Comparison of ENCODE assay signal across 11 mouse cellular contexts in the genomic region with DNA sequence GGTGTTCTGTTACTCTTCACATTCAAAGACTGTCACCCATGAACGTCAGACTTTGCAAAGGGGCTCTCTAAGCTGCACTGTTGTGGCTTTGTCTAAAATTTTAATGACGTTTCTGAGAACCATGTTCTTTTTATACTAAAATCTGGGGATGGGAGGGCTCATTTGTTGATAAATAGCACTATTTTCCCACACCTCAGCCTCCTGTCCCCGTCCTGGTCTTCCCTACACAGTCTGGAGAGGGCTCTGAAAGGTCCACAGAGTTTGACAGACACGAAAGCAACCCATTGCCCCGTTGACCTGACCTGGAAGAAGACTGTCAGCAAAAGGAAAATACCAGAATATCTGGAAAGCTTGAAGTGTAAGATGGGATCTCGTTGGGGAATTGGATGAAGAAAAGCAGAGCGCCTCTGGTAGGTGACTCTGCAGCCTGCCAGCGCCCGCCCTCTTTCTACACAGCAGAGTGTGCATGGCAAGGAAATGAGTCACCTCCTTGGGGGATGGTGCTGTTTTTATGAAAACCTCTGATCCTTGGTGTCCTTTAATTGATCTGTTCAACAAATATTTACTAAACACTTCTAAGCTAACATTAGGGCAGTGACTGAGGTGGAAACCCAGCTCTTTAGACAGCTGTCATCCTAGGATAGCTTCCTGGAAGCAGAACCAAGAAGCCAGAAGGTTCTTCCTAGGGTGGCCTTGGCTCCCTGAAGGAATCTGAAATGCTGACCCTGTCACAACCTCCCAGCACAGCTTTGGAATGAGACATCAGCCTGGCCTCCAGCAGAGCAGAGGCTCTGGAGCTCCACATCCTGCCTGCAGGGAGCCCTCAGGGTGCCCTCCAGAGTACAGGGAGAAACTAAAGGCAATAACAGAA. TPM values are rescaled to one million over a fixed set of nuclear protein-coding genes. Genes with fewer than 3 reads are reported as not detected.
A peak's percentile ranks its signal among the peaks of the same experiment; 100 is the strongest.
DNase-seq lines count a peak whose midpoint lies in the region; ATAC-seq and TF ChIP-seq lines count a peak whose summit lies in the region.
"Had no signal": no experiment of that assay in that cellular context is flagged by ENCODE, and none has a peak within 500 bp of the region (broad histone marks: within the 10 kb centered on the region; RNA-seq: fewer than 3 reads in every experiment).

No protein-coding gene starts in this region.

- ATAC-seq in Patski: peak; percentile 92
- ATAC-seq in lung, postnatal 0 days: peak; percentile 82
- no peak for ATAC-seq in forebrain, postnatal 0 days

- no peak overlapping the region for H3K4me3 ChIP-seq in heart, adult 2 months
- H3K4me3 ChIP-seq in lung, postnatal 0 days (ENCODE audit: low read depth, low read length): no peak overlapping the region
- H3K4me3 ChIP-seq in forebrain, postnatal 0 days (ENCODE audit: low read depth, low read length): no peak overlapping the region
- H3K4me3 ChIP-seq: hindbrain, embryonic 10.5 days had no signal

- POLR2A ChIA-PET in Patski (lab: Charles Lee): interaction anchor here (1.0 to 1.2 kb wide), 3 partner anchors 9 to 26 kb away, joined by 3 to 4 read pairs (median 4); no protein-coding TSS in a partner anchor

- in situ Hi-C loops in Patski (cut with MboI; ENCODE audit: low pct_unique_long_range_greater_than_20kb): no loop called here

- no peaks in the 10 kb centered on the region; the same call in 1 of the 2 replicates for H3K36me3 ChIP-seq in heart, adult 2 months (ENCODE audit: control insufficient read depth, insufficient read depth, low read length)
- no peaks in the 10 kb centered on the region for H3K36me3 ChIP-seq in lung, postnatal 0 days (ENCODE audit: insufficient read depth, low read length)
- H3K36me3 ChIP-seq in forebrain, postnatal 0 days (ENCODE audit: insufficient read depth): peaks cover 34% of the 10 kb centered on the region

- WGBS in heart, adult 2 months: 40% methylated on average over 9 of the region's 9 CpGs
- 47% methylated on average over 9 of the region's 9 CpGs for WGBS in lung, postnatal 0 days
- WGBS in forebrain, postnatal 0 days: 69% methylated on average over 9 of the region's 9 CpGs

- 0 out of 2 replicates have a peak, but pooled peaks have one; percentile 6 for TF ChIP-seq EP300 in heart, adult 2 months (IDR thresholded peaks at IDR 0.05; ENCODE audit: insufficient read depth, low read depth, low read length)
- TF ChIP-seq EP300 in lung, postnatal 0 days (IDR thresholded peaks at IDR 0.05): no peak

- TF ChIP-seq POLR2A in heart, adult 2 months (IDR thresholded peaks at IDR 0.05; ENCODE audit: insufficient read depth, low read depth, low read length): no peak

- no peak for TF ChIP-seq CTCF in heart, adult 2 months (IDR thresholded peaks at IDR 0.05)
- TF ChIP-seq CTCF in Patski (IDR thresholded peaks at IDR 0.05): peak; percentile 22
- TF ChIP-seq CTCF in lung, postnatal 0 days (IDR thresholded peaks at IDR 0.05): no peak
- no peak for TF ChIP-seq CTCF in forebrain, postnatal 0 days (IDR thresholded peaks at IDR 0.05; ENCODE audit: low read depth)

- no peaks in the 10 kb centered on the region for H3K79me2 ChIP-seq in heart, adult 2 months (replicated peaks; ENCODE audit: control insufficient read depth, insufficient read depth, low read length)

- H3K4me1 ChIP-seq in heart, adult 2 months (ENCODE audit: control insufficient read depth, insufficient read depth, low read length): peaks cover 3% of the 10 kb centered on the region
- H3K4me1 ChIP-seq in lung, postnatal 0 days (ENCODE audit: insufficient read depth, low read depth, low read length): no peaks in the 10 kb centered on the region
- H3K4me1 ChIP-seq in forebrain, postnatal 0 days (ENCODE audit: insufficient read depth): no peaks in the 10 kb centered on the region

- no peak overlapping the region for H3K27ac ChIP-seq in heart, adult 2 months
- no peak overlapping the region for H3K27ac ChIP-seq in lung, postnatal 0 days (ENCODE audit: low read length)
- no peak overlapping the region for H3K27ac ChIP-seq in forebrain, postnatal 0 days (ENCODE audit: low read depth, low read length)
- H3K27ac ChIP-seq: hindbrain, embryonic 10.5 days had no signal

- H3K27me3 ChIP-seq in heart, adult 2 months (ENCODE audit: control insufficient read depth, insufficient read depth, low read length): no peaks in the 10 kb centered on the region
- no peaks in the 10 kb centered on the region for H3K27me3 ChIP-seq in Patski
- H3K27me3 ChIP-seq in lung, postnatal 0 days (replicated peaks; ENCODE audit: insufficient read depth, low read length): no peaks in the 10 kb centered on the region
- no peaks in the 10 kb centered on the region for H3K27me3 ChIP-seq in forebrain, postnatal 0 days (ENCODE audit: insufficient read depth, low read length)

- no peak overlapping the region for H3K4me2 ChIP-seq in lung, postnatal 0 days (replicated peaks; ENCODE audit: low read depth, low read length)
- H3K4me2 ChIP-seq in forebrain, postnatal 0 days (ENCODE audit: low read depth): no peak overlapping the region

- CTCF ChIA-PET in Patski (lab: Charles Lee): interaction anchor here (0.7 to 1.5 kb wide), 2 partner anchors 25 to 40 kb away, joined by 3 read pairs; no protein-coding TSS in a partner anchor

- H3K9ac ChIP-seq in heart, adult 2 months (ENCODE audit: low read depth, low read length): no peak overlapping the region
- no peak overlapping the region for H3K9ac ChIP-seq in lung, postnatal 0 days (replicated peaks; ENCODE audit: low read depth)
- no peak overlapping the region for H3K9ac ChIP-seq in forebrain, postnatal 0 days

- peak in 1 of 2 experiments; percentile 42 for DNase-seq in heart, adult 2 months
- no peak for DNase-seq in heart, postnatal 14 days
- DNase-seq in Patski (ENCODE audit: low read depth, low spot score): peak; percentile 73
- DNase-seq in heart, postnatal 36 days: peak; percentile 26 to 29
- DNase-seq in lung, postnatal 0 days (ENCODE audit: low spot score): peak; percentile 50
- DNase-seq in thymus, postnatal 4 days: no peak
- no peak for DNase-seq in frontal cortex, postnatal 25 days (ENCODE audit: low spot score in 2 of 2)
- no peak for DNase-seq in forebrain, postnatal 0 days
- DNase-seq: cerebellum, postnatal 10 days had no signal

- H3K9me3 ChIP-seq in lung, postnatal 0 days (ENCODE audit: low read length): no peaks in the 10 kb centered on the region
- 0 out of 2 replicates have a peak, but pooled peaks cover 3% of the 10 kb centered on the region for H3K9me3 ChIP-seq in forebrain, postnatal 0 days (ENCODE audit: low read length)
- H3K9me3 ChIP-seq: G1E had no signal

- intact Hi-C loops in heart, adult 2 months (cut with DNase I): no loop called here
- intact Hi-C loops in heart, postnatal 14 days (cut with DNase I): no loop called here
- intact Hi-C loops in heart, postnatal 36 days (cut with DNase I): no loop called here

RNA-seq across cellular contexts. Expression of a gene that starts 13.6 kb away (rescaled TPM):
- 1 to 10 TPM; 7.2 to 8.4 TPM for total RNA-seq in heart, adult 2 months (2021)
- 21.3 TPM in 2 replicates for polyA plus RNA-seq in heart, adult 2 months (2012; rRNA removed)
- total RNA-seq in heart, postnatal 14 days (2021): 1 to 10 TPM; 5.1 to 8.0 TPM
- polyA plus RNA-seq in Patski (2021): 4.6 TPM
- 10 to 100 TPM in 1 of 2 experiments, 1 to 10 TPM in 1; 6.9 to 10.4 TPM for total RNA-seq in heart, postnatal 36 days (2021)
- polyA plus RNA-seq in lung, postnatal 0 days (2015; fragmentation: Nextera tagmentation; extraction: Ambion mirVana): 1.2 and 1.4 TPM in 2 replicates
- total RNA-seq in forebrain, postnatal 0 days (2014; rRNA removed): 39.8 and 52.0 TPM in 2 replicates
- polyA plus RNA-seq in forebrain, postnatal 0 days (2015; fragmentation: Nextera tagmentation; extraction: Ambion mirVana): 53.7 and 61.9 TPM in 2 replicates
- total RNA-seq: G1E had no signal
- polyA plus RNA-seq: G1E had no signal

RNA-seq across cellular contexts. Expression of a gene that starts 34.3 kb away (rescaled TPM):
- 1 to 10 TPM in 1 of 2 experiments, under 1 TPM in 1; 0.73 to 1.6 TPM for total RNA-seq in heart, adult 2 months (2021)
- polyA plus RNA-seq in heart, adult 2 months (2012; rRNA removed): 7.1 and 10.0 TPM in 2 replicates
- 1 to 10 TPM; 1.1 to 3.0 TPM for total RNA-seq in heart, postnatal 14 days (2021)
- polyA plus RNA-seq in Patski (2021): 0.63 TPM
- total RNA-seq in heart, postnatal 36 days (2021): 1 to 10 TPM; 1.7 to 2.2 TPM
- 3.2 and 3.5 TPM in 2 replicates for polyA plus RNA-seq in lung, postnatal 0 days (2015; fragmentation: Nextera tagmentation; extraction: Ambion mirVana)
- total RNA-seq in forebrain, postnatal 0 days (2014; rRNA removed): 0.77 and 3.1 TPM in 2 replicates
- polyA plus RNA-seq in forebrain, postnatal 0 days (2015; fragmentation: Nextera tagmentation; extraction: Ambion mirVana): 0.82 and 0.85 TPM in 2 replicates
- polyA plus RNA-seq: G1E had no signal

RNA-seq across cellular contexts. Expression of a gene that starts 57.3 kb away (rescaled TPM):
- 1 to 10 TPM; 2.1 to 2.5 TPM for total RNA-seq in heart, adult 2 months (2021)
- 3.1 and 3.3 TPM in 2 replicates for polyA plus RNA-seq in heart, adult 2 months (2012; rRNA removed)
- 1 to 10 TPM; 1.3 to 1.5 TPM for total RNA-seq in heart, postnatal 14 days (2021)
- polyA plus RNA-seq in Patski (2021): 0.49 TPM
- 1 to 10 TPM; 1.9 to 4.6 TPM for total RNA-seq in heart, postnatal 36 days (2021)
- 1.1 TPM in 2 replicates for polyA plus RNA-seq in lung, postnatal 0 days (2015; fragmentation: Nextera tagmentation; extraction: Ambion mirVana)
- total RNA-seq in forebrain, postnatal 0 days (2014; rRNA removed): 0.62 and 1.7 TPM in 2 replicates
- polyA plus RNA-seq in forebrain, postnatal 0 days (2015; fragmentation: Nextera tagmentation; extraction: Ambion mirVana): 0.18 and 0.19 TPM in 2 replicates
- polyA plus RNA-seq: G1E had no signal

Comparison
In these comparisons a context has a peak if more than half of its experiments do, and no peak if none do; other contexts are left out.
1. DNase-seq: peak in Patski (single experiment), heart, postnatal 36 days (2 of 2) and lung, postnatal 0 days (single experiment); none in heart, postnatal 14 days (0 of 2), thymus, postnatal 4 days (single experiment), frontal cortex, postnatal 25 days (0 of 2) and forebrain, postnatal 0 days (single experiment).